Mouse (Mus musculus): ENCODE results near the gene Fzd9. TPM values are rescaled to one million over a fixed set of nuclear protein-coding genes. Genes with fewer than 3 reads are reported as not detected.
A peak's percentile ranks its signal among the peaks of the same experiment; 100 is the strongest.

The Fzd9 gene
- total and polyA plus RNA-seq, 2 experiments from 2014 or later: 2.4 to 3.3 TPM

GRCm38 (mm10) chr5:135247337-135247736 is 3.7 kb downstream of the Fzd9 start:
- DNase-seq (ENCODE audit: low spot score): no peak
- 75% methylated on average over 9 of the region's 9 CpGs for WGBS
- H3K36me3 ChIP-seq (replicated peaks; ENCODE audit: control insufficient read depth, insufficient read depth, low read length): peaks cover 42% of the 10 kb centered on the region
- no peak for TF ChIP-seq CTCF (IDR thresholded peaks at IDR 0.05; ENCODE audit: low read depth)
- TF ChIP-seq EP300 (IDR thresholded peaks at IDR 0.05; ENCODE audit: low read depth): no peak
- no peak overlapping the region for H3K27ac ChIP-seq (ENCODE audit: low read depth)
- H3K4me1 ChIP-seq (ENCODE audit: control insufficient read depth, insufficient read depth): peaks cover 14% of the 10 kb centered on the region; the same call in 1 of the 2 replicates
- no peaks in the 10 kb centered on the region for H3K9me3 ChIP-seq (replicated peaks; ENCODE audit: control insufficient read depth, low read length)
- no peak overlapping the region for H3K9ac ChIP-seq (replicated peaks; ENCODE audit: low read depth, low read length)
- no peak overlapping the region for H3K4me3 ChIP-seq (ENCODE audit: low read depth, low read length)
- no peak overlapping the region for H3K4me2 ChIP-seq (ENCODE audit: low read depth, low read length)
- peaks cover 17% of the 10 kb centered on the region for H3K27me3 ChIP-seq (ENCODE audit: control insufficient read depth, insufficient read depth, low read length)
- no peak for ATAC-seq (ENCODE audit: insufficient read depth, low read depth)

GRCm38 (mm10) chr5:135246531-135246930 is 4.5 kb downstream of the Fzd9 start:
- Histone ChIP-seq H3K36me3 (replicated peaks; ENCODE audit: control insufficient read depth, insufficient read depth, low read length) (peaks cover 50% of the 10 kb centered on the region), H3K4me3 (ENCODE audit: low read depth, low read length) (no peak overlapping the region), H3K9me3 (replicated peaks; ENCODE audit: control insufficient read depth, low read length) (no peaks in the 10 kb centered on the region), H3K27ac (ENCODE audit: low read depth) (no peak overlapping the region), H3K9ac (replicated peaks; ENCODE audit: low read depth, low read length) (no peak overlapping the region), H3K4me2 (ENCODE audit: low read depth, low read length) (no peak overlapping the region), H3K27me3 (ENCODE audit: control insufficient read depth, insufficient read depth, low read length) (peaks cover 17% of the 10 kb centered on the region), H3K4me1 (ENCODE audit: control insufficient read depth, insufficient read depth) (peaks cover 20% of the 10 kb centered on the region)
- no peak for TF ChIP-seq EP300 (IDR thresholded peaks at IDR 0.05; ENCODE audit: low read depth)
- TF ChIP-seq CTCF (IDR thresholded peaks at IDR 0.05; ENCODE audit: low read depth): no peak
- no peak for ATAC-seq (ENCODE audit: insufficient read depth, low read depth)
- WGBS: 61% methylated on average over 4 of the region's 4 CpGs
- DNase-seq (ENCODE audit: low spot score): no peak

GRCm38 (mm10) chr5:135243166-135243565 is 7.9 kb downstream of the Fzd9 start:
- DNase-seq (ENCODE audit: low spot score): no peak
- Histone ChIP-seq H3K9ac (replicated peaks; ENCODE audit: low read depth, low read length) (no peak overlapping the region), H3K4me1 (ENCODE audit: control insufficient read depth, insufficient read depth) (peaks cover 17% of the 10 kb centered on the region), H3K27ac (ENCODE audit: low read depth) (no peak overlapping the region), H3K36me3 (replicated peaks; ENCODE audit: control insufficient read depth, insufficient read depth, low read length) (peaks cover 84% of the 10 kb centered on the region), H3K27me3 (ENCODE audit: control insufficient read depth, insufficient read depth, low read length) (no peaks in the 10 kb centered on the region), H3K9me3 (replicated peaks; ENCODE audit: control insufficient read depth, low read length) (no peaks in the 10 kb centered on the region), H3K4me3 (ENCODE audit: low read depth, low read length) (no peak overlapping the region), H3K4me2 (ENCODE audit: low read depth, low read length) (no peak overlapping the region)
- ATAC-seq (ENCODE audit: insufficient read depth, low read depth): no peak
- TF ChIP-seq EP300 (IDR thresholded peaks at IDR 0.05; ENCODE audit: low read depth) (no peak), CTCF (IDR thresholded peaks at IDR 0.05; ENCODE audit: low read depth) (no peak)
- 100% methylated on average over 1 of the region's 1 CpGs for WGBS

GRCm38 (mm10) chr5:135242608-135243007 is 8.4 kb downstream of the Fzd9 start:
- ATAC-seq (ENCODE audit: insufficient read depth, low read depth) (no peak), DNase-seq (ENCODE audit: low spot score) (no peak)
- Histone ChIP-seq H3K27ac (ENCODE audit: low read depth) (no peak overlapping the region), H3K9me3 (replicated peaks; ENCODE audit: control insufficient read depth, low read length) (no peaks in the 10 kb centered on the region), H3K27me3 (ENCODE audit: control insufficient read depth, insufficient read depth, low read length) (no peaks in the 10 kb centered on the region), H3K4me2 (ENCODE audit: low read depth, low read length) (no peak overlapping the region), H3K4me1 (ENCODE audit: control insufficient read depth, insufficient read depth) (peaks cover 17% of the 10 kb centered on the region), H3K9ac (replicated peaks; ENCODE audit: low read depth, low read length) (0 out of 2 replicates have a peak overlapping the region, but pooled peaks have one; percentile 3), H3K4me3 (ENCODE audit: low read depth, low read length) (no peak overlapping the region), H3K36me3 (replicated peaks; ENCODE audit: control insufficient read depth, insufficient read depth, low read length) (peaks cover 90% of the 10 kb centered on the region)
- 33% methylated on average over 3 of the region's 3 CpGs for WGBS
- TF ChIP-seq CTCF (IDR thresholded peaks at IDR 0.05; ENCODE audit: low read depth) (no peak), EP300 (IDR thresholded peaks at IDR 0.05; ENCODE audit: low read depth) (no peak)

GRCm38 (mm10) chr5:135242136-135242535 is 8.9 kb downstream of the Fzd9 start:
- ATAC-seq (ENCODE audit: insufficient read depth, low read depth): no peak
- H3K36me3 ChIP-seq (replicated peaks; ENCODE audit: control insufficient read depth, insufficient read depth, low read length): peaks cover 94% of the 10 kb centered on the region

GRCm38 (mm10) chr5:135241474-135241873 is 9.6 kb downstream of the Fzd9 start:
- no peak overlapping the region for H3K9ac ChIP-seq (replicated peaks; ENCODE audit: low read depth, low read length)
- TF ChIP-seq CTCF (IDR thresholded peaks at IDR 0.05; ENCODE audit: low read depth) (no peak), EP300 (IDR thresholded peaks at IDR 0.05; ENCODE audit: low read depth) (no peak)
- 24% methylated on average over 1 of the region's 1 CpGs for WGBS
- ATAC-seq (ENCODE audit: insufficient read depth, low read depth) (0 out of 2 replicates have a peak, but pooled peaks have one; percentile 34), DNase-seq (ENCODE audit: low spot score) (peak; percentile 61)
- H3K9me3 ChIP-seq (replicated peaks; ENCODE audit: control insufficient read depth, low read length): no peaks in the 10 kb centered on the region
- H3K27me3 ChIP-seq (ENCODE audit: control insufficient read depth, insufficient read depth, low read length): no peaks in the 10 kb centered on the region
- peaks cover 17% of the 10 kb centered on the region for H3K4me1 ChIP-seq (ENCODE audit: control insufficient read depth, insufficient read depth)
- H3K36me3 ChIP-seq (replicated peaks; ENCODE audit: control insufficient read depth, insufficient read depth, low read length): peaks cover 100% of the 10 kb centered on the region
- H3K4me2 ChIP-seq (ENCODE audit: low read depth, low read length): no peak overlapping the region
- no peak overlapping the region for H3K4me3 ChIP-seq (ENCODE audit: low read depth, low read length)
- peak overlapping the region; percentile 75 for H3K27ac ChIP-seq (ENCODE audit: low read depth)

More at GRCm38 (mm10) chr5:135242136-135242535, 8.9 kb downstream of the Fzd9 start:
- Histone ChIP-seq H3K4me2 (ENCODE audit: low read depth, low read length) (no peak overlapping the region), H3K9me3 (replicated peaks; ENCODE audit: control insufficient read depth, low read length) (no peaks in the 10 kb centered on the region), H3K4me3 (ENCODE audit: low read depth, low read length) (no peak overlapping the region), H3K27me3 (ENCODE audit: control insufficient read depth, insufficient read depth, low read length) (no peaks in the 10 kb centered on the region), H3K27ac (ENCODE audit: low read depth) (peak overlapping the region; percentile 75), H3K9ac (replicated peaks; ENCODE audit: low read depth, low read length) (0 out of 2 replicates have a peak overlapping the region, but pooled peaks have one; percentile 3), H3K4me1 (ENCODE audit: control insufficient read depth, insufficient read depth) (peaks cover 17% of the 10 kb centered on the region)
- 58% methylated on average over 12 of the region's 12 CpGs for WGBS
- TF ChIP-seq CTCF (IDR thresholded peaks at IDR 0.05; ENCODE audit: low read depth) (no peak), EP300 (IDR thresholded peaks at IDR 0.05; ENCODE audit: low read depth) (no peak)
- DNase-seq (ENCODE audit: low spot score): no peak

All from heart, postnatal 0 days (tissue).